Mouse (Mus musculus) neural tube, embryonic 11.5 days (tissue): ENCODE results near the gene Leap2. TPM values are rescaled to one million over a fixed set of nuclear protein-coding genes. Genes with fewer than 3 reads are reported as not detected.

Experiments
- ATAC-seq: fragments of 200-750 bp; cut with Nextera tagmentation; 2 replicates; pipeline ENCODE4 v1.8.0; 2017; ENCODE audit warnings: moderate number of reproducible peaks, mild to moderate bottlenecking, moderate TSS enrichment, moderate library complexity; ENCODE audit not compliant: insufficient read depth, low FRiP score, low TSS enrichment
- DNase-seq: peaks from one replicate; pipeline ENCODE4 v3.0.0-alpha.2; 2015; ENCODE audit warnings: low spot score
- H3K27ac ChIP-seq: fragments of 300-500 bp; sonication (generic); 2 replicates; pipeline ENCODE4 v1.5.1; 2014; ENCODE audit warnings: low read depth, mild to moderate bottlenecking, low read length
- H3K27me3 ChIP-seq: fragments of 300-500 bp; sonication (generic); 2 replicates; pipeline ENCODE4 v1.6.1; 2014; ENCODE audit warnings: mild to moderate bottlenecking, low read length, mixed read lengths; ENCODE audit not compliant: control insufficient read depth, insufficient read depth
- H3K36me3 ChIP-seq: fragments of 300-500 bp; sonication (generic); 2 replicates; pipeline ENCODE4 v1.6.1; 2014; ENCODE audit warnings: mild to moderate bottlenecking, low read length, moderate library complexity, mixed read lengths; ENCODE audit not compliant: control insufficient read depth, insufficient read depth
- H3K4me1 ChIP-seq: fragments of 300-500 bp; sonication (generic); 2 replicates; pipeline ENCODE4 v1.6.1; 2014; ENCODE audit warnings: low read length, mixed read lengths; ENCODE audit not compliant: control insufficient read depth, insufficient read depth
- H3K4me2 ChIP-seq: fragments of 300-500 bp; sonication (generic); 2 replicates; pipeline ENCODE4 v1.6.1; 2014; ENCODE audit warnings: low read depth, mild to moderate bottlenecking, moderate library complexity
- H3K4me3 ChIP-seq: fragments of 300-500 bp; sonication (generic); 2 replicates; pipeline ENCODE4 v1.5.1; 2014; ENCODE audit warnings: low read depth, low read length
- H3K9ac ChIP-seq: fragments of 300-500 bp; sonication (generic); 2 replicates; pipeline ENCODE4 v1.6.1; 2014; ENCODE audit warnings: mild to moderate bottlenecking, low read length
- H3K9me3 ChIP-seq: fragments of 300-500 bp; sonication (generic); 2 replicates; pipeline ENCODE4 v1.6.1; 2016; ENCODE audit warnings: low read length; ENCODE audit not compliant: control insufficient read depth
- WGBS: fragments of 180-500 bp; shearing (Covaris S2); extraction: QIAGEN DNeasy Blood & Tissue Kit; methylation state at CpG from one replicate; pipeline ENCODE4 v1.1.7; 2014; 5-methylcytosine and 5-hydroxymethylcytosine counted together
- polyA plus RNA-seq: library from polyadenylated mRNA; unstranded; fragments of >200 nt; fragmentation: Nextera tagmentation; extraction: Ambion mirVana; gene quantifications from 2 replicates; pipeline ENCODE4 v1.2.1, GENCODE M21; 2014

Leap2 gene
- polyA plus RNA-seq, 1 experiment from 2014 or later = not detected

- DNase-seq = no peak
- Histone ChIP-seq H3K4me3 (no peak overlapping the region), H3K4me2 (no peak overlapping the region), H3K36me3 (no peaks in the 10 kb centered on the region), H3K4me1 (no peaks in the 10 kb centered on the region), H3K9me3 (no peaks in the 10 kb centered on the region), H3K27ac (no peak overlapping the region), H3K9ac (no peak overlapping the region), H3K27me3 (no peaks in the 10 kb centered on the region)
- ATAC-seq = no peak
- 94% methylated on average over 1 of the region's 1 CpGs for WGBS
Observed at GRCm38 (mm10) chr11:53448529-53448928, 25.6 kb upstream of the Leap2 start.

DNA sequence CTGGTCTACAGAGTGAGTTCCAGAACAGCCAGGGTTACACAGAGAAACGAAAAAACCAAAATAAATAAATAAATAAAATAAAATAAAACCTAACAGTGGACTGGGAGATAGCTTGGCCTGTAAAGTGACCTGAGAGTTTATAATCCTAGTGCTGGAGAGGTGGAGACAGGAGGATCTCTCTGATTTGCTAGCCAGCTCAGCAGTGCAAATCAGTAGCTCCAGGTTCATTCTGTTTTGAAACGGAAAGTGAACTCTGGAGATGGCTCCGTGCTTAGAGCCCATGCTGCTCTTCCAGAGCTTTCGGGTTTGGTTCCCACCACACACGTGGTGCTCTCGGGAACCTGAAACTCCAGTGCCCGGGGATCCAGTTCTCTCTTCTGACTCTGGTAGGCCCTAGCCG, 25.0 kb upstream of the Leap2 start:
- WGBS = 90% methylated on average over 8 of the region's 8 CpGs

GRCm38 (mm10) chr11:53446183-53446582, 23.2 kb upstream of the Leap2 start:
- Histone ChIP-seq H3K9me3 (no peaks in the 10 kb centered on the region), H3K27me3 (no peaks in the 10 kb centered on the region), H3K4me2 (no peak overlapping the region), H3K9ac (no peak overlapping the region), H3K36me3 (no peaks in the 10 kb centered on the region), H3K4me1 (no peaks in the 10 kb centered on the region), H3K27ac (no peak overlapping the region), H3K4me3 (no peak overlapping the region)
- ATAC-seq (no peak), DNase-seq (no peak)
- WGBS = 88% methylated on average over 13 of the region's 13 CpGs

More for the DNA sequence above, 25.0 kb upstream of the Leap2 start:
- ATAC-seq = no peak
- Histone ChIP-seq H3K9me3 (no peaks in the 10 kb centered on the region), H3K27me3 (no peaks in the 10 kb centered on the region), H3K4me2 (no peak overlapping the region), H3K36me3 (no peaks in the 10 kb centered on the region), H3K4me1 (no peaks in the 10 kb centered on the region), H3K4me3 (no peak overlapping the region), H3K9ac (no peak overlapping the region), H3K27ac (no peak overlapping the region)
- no peak for DNase-seq

DNA sequence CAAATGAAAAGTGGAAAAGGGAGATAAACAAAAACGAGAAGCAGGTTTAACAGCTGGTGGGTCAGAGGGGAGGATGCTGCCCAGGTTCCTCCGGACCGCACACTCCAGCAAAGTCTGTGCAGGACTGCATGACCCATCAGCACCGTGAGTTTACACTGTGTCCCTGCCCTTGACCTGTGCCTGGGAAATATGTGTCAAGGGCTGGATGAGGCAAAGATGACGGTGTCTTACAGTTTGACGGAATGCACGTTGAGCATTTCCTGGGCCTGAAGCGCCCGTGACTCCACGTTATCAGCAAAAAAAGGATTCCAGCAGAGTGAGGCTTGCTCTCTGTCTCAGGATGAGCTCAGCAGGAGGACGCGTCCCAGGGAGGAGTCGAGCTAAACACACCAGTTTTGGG, 22.6 kb upstream of the Leap2 start:
- no peaks in the 10 kb centered on the region for H3K4me1 ChIP-seq
- no peaks in the 10 kb centered on the region for H3K36me3 ChIP-seq
- no peaks in the 10 kb centered on the region for H3K9me3 ChIP-seq
- no peak for ATAC-seq
- DNase-seq = no peak
- H3K4me3 ChIP-seq = no peak overlapping the region
- H3K9ac ChIP-seq = no peak overlapping the region
- H3K27me3 ChIP-seq = no peaks in the 10 kb centered on the region
- 67% methylated on average over 13 of the region's 13 CpGs for WGBS
- no peak overlapping the region for H3K27ac ChIP-seq
- no peak overlapping the region for H3K4me2 ChIP-seq

DNA sequence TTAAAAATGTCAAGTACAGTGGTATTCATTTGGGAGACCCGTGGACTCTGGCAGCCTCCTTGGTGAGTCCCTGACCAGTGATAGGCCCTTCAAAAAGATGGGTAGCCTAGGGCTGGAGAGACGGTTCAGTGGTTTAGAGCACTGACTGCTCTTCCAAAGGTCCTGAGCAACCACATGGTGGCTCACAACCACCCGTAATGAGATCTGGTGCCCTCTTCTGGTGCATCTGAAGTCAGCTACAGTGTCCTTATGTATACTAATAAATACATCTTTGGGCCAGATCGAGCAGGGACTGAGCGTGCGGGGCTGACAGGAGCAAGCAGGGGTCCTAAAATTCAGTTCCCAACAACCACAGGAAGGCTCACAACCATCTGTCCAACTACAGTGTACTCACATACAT, 20.9 kb upstream of the Leap2 start:
- Histone ChIP-seq H3K36me3 (no peaks in the 10 kb centered on the region), H3K4me3 (no peak overlapping the region), H3K27me3 (no peaks in the 10 kb centered on the region), H3K4me2 (no peak overlapping the region), H3K9me3 (no peaks in the 10 kb centered on the region), H3K4me1 (no peaks in the 10 kb centered on the region), H3K9ac (no peak overlapping the region), H3K27ac (no peak overlapping the region)
- ATAC-seq (no peak), DNase-seq (no peak)
- 41% methylated on average over 6 of the region's 6 CpGs for WGBS

GRCm38 (mm10) chr11:53441921-53442320, 19.0 kb upstream of the Leap2 start:
- ATAC-seq = no peak
- WGBS = 69% methylated on average over 12 of the region's 12 CpGs
- H3K9ac ChIP-seq = no peak overlapping the region

DNA sequence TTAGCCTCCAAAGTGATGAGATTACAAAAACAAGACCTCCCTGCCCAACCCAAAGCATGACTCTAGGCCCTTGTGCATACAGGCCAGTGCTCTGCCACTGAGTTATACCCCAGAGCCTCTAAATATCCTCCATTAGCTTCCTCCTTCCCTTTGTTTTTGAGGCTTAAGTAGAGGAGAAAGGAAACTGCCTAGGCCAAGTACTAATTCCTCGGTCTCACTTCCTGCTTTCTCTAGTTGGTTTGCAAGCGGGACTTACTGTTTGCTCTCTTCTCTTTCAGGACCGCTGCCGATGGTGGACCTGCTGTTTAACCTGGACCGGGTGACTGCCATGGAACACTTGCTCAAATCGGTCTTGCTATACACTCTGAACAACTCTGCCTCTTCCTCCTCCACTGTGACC, 13.4 kb upstream of the Leap2 start:
- WGBS = 89% methylated on average over 6 of the region's 6 CpGs
- no peaks in the 10 kb centered on the region for H3K27me3 ChIP-seq
- H3K4me2 ChIP-seq = no peak overlapping the region
- ATAC-seq (no peak), DNase-seq (no peak)
- H3K4me1 ChIP-seq = no peaks in the 10 kb centered on the region
- H3K4me3 ChIP-seq = no peak overlapping the region
- H3K27ac ChIP-seq = no peak overlapping the region
- no peak overlapping the region for H3K9ac ChIP-seq
- H3K36me3 ChIP-seq = no peaks in the 10 kb centered on the region
- H3K9me3 ChIP-seq = no peaks in the 10 kb centered on the region

More at GRCm38 (mm10) chr11:53441921-53442320, 19.0 kb upstream of the Leap2 start:
- H3K9me3 ChIP-seq = no peaks in the 10 kb centered on the region
- H3K36me3 ChIP-seq = no peaks in the 10 kb centered on the region
- no peak overlapping the region for H3K4me2 ChIP-seq
- no peaks in the 10 kb centered on the region for H3K4me1 ChIP-seq
- no peaks in the 10 kb centered on the region for H3K27me3 ChIP-seq
- H3K27ac ChIP-seq = no peak overlapping the region
- H3K4me3 ChIP-seq = no peak overlapping the region
- no peak for DNase-seq

DNA sequence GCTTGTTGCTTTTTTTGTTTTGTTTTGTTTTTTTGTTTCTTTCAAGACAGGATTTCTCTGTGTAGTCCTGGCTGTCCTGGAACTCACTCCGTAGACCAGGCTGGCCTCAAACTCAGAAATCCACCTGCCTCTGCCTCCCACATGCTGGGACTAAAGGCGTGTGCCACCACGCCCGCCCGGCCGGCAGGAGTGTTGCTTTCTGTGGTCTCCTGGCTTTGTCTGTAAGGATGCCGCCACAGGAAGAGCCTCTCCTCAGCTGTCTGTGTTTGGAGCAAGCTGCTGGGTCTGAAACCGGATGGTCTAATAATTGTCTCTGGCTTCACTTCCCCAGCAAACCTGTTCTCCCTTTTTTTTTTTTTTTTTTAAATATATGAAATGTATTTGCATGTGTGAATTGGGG, 12.5 kb upstream of the Leap2 start:
- no peaks in the 10 kb centered on the region for H3K9me3 ChIP-seq
- ATAC-seq = no peak
- H3K36me3 ChIP-seq = no peaks in the 10 kb centered on the region
- H3K27ac ChIP-seq = no peak overlapping the region
- H3K4me2 ChIP-seq = no peak overlapping the region
- DNase-seq = no peak
- no peaks in the 10 kb centered on the region for H3K4me1 ChIP-seq
- H3K4me3 ChIP-seq = no peak overlapping the region
- no peak overlapping the region for H3K9ac ChIP-seq
- 82% methylated on average over 8 of the region's 8 CpGs for WGBS
- no peaks in the 10 kb centered on the region for H3K27me3 ChIP-seq

DNA sequence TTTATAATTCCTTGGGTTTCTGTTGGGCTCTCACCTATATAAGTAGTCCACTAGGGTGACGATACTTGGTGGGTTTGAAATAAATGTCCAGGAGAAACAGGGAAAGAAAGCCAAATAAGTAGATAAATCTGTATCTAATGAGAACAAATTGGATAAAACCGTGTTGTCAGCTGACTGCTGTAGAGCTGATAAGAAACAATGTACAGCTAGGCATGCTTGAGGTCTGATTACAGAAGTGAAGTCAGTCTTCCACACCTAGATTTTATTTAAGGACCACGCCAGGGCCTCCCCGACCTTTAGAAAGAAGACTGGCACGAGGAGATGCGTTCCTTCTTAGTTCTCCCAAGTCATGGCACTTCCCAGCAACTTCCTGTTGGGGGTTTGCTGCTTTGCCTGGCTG, 10.1 kb upstream of the Leap2 start:
- WGBS = 73% methylated on average over 6 of the region's 6 CpGs
- Histone ChIP-seq H3K4me1 (peaks cover 8% of the 10 kb centered on the region), H3K9me3 (no peaks in the 10 kb centered on the region), H3K27me3 (no peaks in the 10 kb centered on the region), H3K27ac (no peak overlapping the region), H3K36me3 (peaks cover 5% of the 10 kb centered on the region; the same call in 1 of the 2 replicates), H3K4me3 (no peak overlapping the region), H3K4me2 (no peak overlapping the region), H3K9ac (no peak overlapping the region)
- DNase-seq (no peak), ATAC-seq (no peak)
